Mouse (Mus musculus) spleen, postnatal 36 days (tissue): ENCODE measurements around the gene Pyy.
A peak's percentile ranks its signal among the peaks of the same experiment; 100 is the strongest.

Source experiments
- DNase-seq, 2 experiments: peaks; one replicate each; pipeline ENCODE4 v3.0.0; 2022; ENCODE audit warnings: low spot score in 2 of 2, mixed read lengths in 1 of 2

The Pyy gene

DNA sequence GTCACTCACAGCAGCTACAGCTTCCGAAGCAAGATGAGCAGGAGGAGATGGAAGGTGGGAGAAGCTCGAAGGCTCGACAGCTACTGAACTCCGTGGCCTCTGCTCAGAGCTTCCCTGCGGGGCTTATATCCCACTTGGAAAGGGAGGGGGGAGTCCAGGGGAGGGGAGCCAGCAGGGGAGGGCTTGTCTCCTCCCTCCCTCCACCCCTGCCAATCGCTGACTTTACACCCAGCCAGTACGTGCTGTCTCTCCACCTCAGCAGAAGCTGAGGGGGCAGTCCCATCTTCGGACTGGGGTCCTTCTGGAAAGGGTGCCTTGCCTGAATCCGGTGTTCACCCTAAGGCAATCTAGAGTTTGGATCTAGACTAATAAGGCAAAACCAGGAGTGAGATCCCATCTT is at the start of gene Pyy:
Gene Pyy (minus strand): TSS at position 101 of the 400 bp plus-strand sequence.
- no peak for DNase-seq

DNA sequence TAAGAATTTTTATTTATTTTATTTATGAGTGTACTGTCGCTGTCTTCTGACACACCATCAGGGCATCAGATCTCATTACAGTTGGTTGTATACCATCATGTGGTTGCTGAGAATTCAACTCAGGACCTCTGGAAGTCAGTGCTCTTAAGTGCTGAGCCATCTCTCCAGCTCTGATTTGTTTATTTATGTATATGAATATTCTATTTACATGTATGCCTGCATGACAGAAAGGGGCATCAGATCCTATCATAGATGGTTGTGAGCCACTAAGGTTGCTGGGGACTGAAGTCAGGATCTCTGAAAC is 49.1 kb upstream of the Pyy start:
- no peak for DNase-seq

DNA sequence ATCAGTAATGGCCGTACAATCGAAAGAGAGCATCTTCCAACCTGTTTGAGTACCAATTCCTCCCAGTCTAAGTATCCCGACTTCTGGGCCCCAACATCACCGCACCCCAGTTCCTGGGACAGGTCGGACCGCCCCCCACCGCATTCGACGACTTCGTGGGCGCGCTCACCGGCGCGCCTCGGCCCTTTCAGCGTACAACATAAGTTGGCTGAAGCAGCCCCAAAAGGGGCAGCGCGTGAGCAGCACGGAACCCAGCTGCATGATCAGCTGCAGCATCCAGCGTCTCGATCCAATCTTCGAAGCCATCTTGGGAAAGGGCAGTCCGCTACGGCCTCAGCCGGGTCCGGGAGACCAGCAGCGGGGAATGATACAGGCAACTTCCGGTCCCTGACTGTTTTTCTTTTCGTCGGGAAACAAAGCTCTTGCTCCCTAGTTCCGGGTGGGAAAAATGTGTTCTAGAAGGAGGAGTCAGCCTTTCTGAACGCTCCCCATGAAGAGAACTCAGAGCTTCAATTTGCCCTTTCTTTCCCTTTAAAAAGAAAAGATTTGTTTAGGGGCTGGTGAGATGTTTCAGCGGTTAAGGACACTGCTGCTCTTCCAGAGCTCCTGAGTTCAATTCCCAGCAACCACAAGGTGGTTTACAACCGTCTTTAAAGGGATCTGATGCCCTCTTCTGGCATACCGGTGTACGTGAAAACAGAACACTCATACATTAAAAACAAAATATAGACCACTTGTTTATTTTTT is 48.6 kb upstream of the Pyy start, which contains the start of gene Tmem101:
Gene Tmem101 (minus strand): TSS at position 366 of the 747 bp plus-strand sequence.
- DNase-seq = peak; percentile 80 to 86

DNA sequence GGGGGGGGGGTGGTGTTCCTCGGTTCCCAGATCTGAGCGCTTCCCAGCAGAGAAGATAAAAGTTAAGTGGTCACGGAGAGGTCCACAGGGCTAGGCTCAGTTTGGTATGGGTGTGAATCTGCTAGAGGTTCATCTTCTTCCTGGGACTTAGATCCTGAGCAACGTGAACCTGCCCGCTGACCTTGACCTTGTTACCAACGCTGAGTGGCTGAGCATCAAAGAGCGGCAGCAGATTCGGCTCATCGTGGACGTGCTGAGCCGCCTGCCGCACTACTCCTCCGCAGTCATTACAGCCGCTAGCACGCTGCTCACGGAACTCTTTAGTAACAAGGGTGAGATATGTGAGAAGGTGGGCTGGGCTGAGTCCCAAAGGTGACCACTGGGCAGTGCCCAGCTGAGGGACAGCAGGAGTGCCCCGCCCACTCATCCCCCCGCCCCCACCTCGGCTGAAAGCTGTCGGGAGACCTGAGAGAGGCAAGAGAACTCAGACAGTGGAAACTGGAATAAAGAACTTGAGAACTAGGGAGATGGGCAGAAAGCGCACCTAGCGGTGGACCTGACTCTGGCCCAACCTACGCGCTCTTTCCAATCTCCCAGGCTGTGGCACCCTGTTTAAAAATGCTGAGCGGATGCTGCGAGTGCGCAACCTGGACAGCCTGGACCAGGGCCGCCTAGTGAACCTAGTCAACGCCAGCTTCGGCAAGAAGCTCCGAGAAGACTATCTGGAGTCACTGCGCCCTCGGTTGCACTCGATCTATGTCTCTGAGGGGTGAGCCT is 39.8 kb upstream of the Pyy start:
- DNase-seq = no peak

DNA sequence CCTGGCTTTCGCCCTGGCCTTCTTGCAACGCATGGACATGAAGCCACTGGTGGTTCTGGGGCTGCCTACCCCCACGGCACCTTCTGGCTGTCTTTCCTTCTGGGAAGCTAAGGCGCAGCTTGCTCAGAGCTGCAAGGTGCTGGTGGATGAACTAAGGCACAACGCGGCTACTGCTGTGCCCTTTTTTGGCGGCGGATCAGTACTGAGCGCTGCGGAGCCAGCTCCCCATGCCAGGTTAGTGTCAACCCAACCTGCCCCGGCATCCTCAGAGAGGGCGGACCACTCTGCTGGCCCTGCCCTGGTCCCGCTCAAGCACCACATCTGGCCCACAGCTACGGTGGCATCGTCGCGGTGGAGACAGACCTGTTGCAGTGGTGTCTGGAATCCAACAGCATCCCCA is 38.9 kb upstream of the Pyy start:
- DNase-seq = no peak

DNA sequence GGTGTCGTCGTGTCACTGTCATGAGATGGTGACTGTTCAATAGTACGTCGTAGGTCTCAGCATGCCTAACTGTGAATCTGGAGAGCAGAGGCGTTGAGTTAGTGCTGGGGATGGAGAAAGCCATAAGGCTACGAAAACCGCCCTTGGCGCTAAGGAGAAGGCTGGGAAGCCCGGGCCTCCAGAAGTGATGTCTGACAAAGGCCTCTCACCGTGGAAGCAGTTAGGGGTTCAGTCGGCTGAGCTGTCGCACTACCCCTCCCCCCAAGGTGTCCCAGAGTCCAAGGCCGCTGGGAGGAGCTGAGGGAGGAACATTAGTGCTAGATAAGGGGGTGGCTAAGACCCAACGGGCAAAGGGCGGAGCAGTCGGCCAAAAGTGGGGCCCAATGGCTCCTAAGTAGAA is 38.4 kb upstream of the Pyy start:
- no peak for DNase-seq

DNA sequence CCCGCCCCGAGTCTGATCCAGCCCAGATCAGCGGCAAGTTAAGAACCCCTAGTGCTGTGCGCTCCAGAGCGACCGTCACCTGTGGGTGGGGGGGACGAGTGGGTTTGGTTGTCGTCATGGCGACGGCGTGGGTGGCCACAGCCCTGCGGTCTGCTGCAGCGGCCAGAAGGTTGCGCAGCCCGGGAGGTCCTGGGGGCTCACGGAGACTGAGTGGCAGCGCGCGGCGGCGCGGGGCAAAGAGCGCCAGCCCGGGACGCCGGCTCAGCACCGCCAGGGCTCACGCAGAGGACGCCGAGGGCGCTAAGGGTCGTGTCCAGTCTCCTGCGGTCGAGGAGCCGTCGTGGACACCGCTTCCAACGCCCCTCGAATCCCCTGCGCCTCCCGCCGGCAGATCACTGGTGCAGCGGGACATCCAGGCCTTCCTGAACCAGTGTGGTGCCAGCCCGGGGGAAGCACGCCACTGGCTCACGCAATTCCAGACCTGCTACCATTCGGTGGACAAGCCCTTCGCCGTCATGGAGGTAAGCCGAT is 37.9 kb upstream of the Pyy start, which contains the start of gene Nags:
Gene Nags (plus strand): TSS at position 43 of the 531 bp plus-strand sequence.
- no peak for DNase-seq

DNA sequence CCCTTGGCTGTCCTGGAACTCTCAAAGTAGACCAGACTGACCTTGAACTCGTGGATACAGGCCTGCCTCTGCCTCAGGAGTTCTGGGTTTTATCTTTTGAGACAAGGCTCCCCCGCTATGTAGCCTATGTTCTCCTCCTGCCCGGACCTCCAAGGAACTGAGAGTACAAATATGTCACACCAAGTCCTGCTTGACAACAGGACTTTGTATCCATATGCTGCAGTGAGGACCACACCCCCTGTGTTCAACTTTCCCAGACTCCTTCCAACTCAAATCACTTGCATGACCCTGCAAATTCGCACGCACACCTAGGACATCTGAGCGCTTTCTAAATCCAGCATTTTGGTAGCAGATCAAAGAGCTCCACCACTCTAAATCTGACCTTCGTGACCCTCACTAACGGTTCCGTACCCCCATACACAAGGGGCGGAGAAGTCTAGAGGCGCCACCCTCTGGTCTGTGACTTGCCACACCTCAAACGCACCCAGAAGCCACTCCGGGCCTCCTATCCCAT is 37.4 kb upstream of the Pyy start:
- no peak for DNase-seq

DNA sequence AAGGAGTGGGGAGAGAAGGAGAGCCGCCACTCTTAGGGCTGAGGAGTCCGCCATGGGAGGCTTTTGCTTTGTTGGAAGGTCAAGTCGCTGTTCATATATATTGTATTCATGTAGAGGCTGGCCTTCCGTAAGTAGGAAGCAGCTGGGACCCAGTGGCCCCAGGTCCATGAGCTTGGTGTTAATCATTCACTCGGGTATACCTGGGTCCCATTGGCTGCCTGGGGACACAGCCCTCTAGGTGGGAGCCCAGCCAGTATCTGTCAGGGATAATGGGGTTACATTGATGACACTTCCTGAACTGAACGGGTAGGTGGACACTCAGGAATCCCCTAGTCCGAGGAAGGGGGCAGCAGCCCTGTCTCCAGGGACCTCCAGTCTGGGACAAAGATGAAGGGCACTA is 34.7 kb upstream of the Pyy start:
- DNase-seq = no peak

DNA sequence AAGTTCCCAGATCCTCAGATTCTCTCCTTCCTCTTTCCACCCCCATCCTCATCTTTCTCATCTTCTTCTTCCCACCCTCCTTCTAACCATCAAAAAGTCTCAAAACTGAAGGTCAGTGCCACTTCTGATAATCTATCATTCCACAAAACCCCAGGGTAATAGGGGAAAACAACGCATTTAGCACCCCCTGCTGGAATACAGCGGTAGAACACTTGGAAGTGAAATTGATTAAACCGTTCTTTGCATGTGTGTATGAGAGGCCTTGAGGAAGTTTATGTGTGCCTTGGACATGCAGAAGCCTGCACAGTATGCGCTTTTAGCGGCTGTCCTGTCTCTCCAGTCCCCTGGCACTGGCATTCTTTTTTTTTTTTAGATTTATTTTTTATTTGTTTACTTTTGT is 32.9 kb upstream of the Pyy start:
- DNase-seq = peak; percentile 29 to 37

DNA sequence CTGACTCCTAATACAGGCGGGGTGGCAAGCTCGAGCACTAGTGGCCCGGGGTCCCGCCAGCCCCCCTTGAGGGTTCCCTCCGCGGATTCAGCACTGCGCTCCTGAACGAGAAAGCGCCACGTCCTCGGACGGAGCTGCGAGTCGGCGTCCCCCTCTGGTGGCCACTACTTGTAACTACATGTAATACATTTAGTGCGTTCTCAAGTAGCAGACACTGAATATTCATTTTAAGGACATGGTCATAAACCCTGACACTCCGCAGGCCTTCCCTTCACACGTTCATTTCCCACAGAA is 30.8 kb upstream of the Pyy start:
- DNase-seq = peak; percentile 34 to 46

DNA sequence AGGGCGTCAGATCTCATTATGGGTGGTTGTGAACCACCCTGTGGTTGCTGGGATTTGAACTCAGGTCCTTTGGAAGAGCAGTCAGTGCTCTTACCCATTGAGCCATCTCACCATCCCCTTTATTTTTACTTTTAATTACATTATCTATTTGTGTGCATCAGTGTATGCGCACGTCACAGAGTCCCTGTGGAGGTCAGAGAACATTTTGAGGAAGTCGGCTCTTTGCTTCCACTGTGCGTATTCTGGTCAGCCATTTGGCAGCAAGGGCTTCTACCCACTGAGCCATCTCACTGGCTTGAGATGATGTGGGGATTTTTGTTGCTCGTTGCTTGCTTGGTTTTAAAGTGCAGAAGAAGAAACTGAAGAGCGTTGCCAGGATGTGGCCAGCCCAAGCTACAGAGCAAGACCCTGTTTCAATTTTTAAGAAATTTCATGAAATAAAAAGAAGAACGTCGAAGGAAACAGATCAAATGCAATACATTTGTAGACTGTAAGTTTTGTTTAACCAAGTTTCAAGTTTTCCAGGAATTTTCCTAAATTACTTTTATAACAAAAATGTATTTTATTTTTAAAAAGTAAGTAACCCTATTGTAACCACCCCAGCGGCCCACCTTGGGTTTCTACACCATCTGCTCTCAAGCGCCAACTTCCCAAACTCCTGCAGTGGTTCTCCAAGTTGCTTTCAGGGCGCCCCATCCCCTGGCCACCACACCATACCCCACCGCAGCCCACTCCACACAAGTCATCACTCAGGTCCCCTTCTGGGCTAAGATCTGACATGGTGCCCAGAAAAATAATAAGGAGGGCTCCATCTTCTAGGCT is 30.2 kb upstream of the Pyy start:
- DNase-seq = no peak

DNA sequence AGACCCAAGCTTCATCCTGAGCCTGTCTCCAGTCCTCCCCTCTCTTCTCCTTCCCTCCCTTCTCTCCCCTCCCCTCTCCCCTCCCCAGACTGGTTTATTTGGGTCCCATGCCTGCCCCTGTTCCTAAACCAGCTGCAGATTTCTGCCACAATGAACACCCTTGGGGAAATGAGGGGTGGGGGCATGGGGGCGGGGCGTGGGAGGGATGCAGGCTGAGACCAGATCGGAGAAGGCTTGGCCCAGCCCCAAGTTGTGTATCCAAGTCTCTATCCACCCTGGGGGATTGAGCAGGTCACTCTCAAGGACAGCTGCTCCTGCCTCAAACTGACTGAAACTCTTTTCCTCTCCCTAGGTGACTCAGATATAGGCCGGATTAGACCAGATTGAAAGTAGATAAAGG is 26.9 kb upstream of the Pyy start:
- DNase-seq = no peak

DNA sequence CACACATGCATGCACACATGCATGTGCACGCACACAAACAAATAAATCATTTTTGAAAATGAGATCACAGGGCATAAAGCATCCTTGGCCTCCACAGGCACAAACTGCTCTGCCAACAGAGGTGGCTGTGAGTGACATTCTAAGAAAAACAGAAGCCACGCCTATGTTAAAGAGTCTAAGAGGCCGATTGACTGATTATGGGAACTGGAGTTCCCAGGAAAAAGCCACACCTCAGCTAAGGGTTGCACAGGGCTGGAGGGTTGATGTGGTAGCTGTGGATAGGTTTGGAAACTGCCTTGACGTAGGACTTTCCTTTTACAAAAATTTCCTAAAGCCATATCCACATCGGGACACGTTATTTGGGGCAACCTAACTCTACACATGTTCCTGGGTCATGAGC is 9.8 kb upstream of the Pyy start:
- no peak for DNase-seq

DNA sequence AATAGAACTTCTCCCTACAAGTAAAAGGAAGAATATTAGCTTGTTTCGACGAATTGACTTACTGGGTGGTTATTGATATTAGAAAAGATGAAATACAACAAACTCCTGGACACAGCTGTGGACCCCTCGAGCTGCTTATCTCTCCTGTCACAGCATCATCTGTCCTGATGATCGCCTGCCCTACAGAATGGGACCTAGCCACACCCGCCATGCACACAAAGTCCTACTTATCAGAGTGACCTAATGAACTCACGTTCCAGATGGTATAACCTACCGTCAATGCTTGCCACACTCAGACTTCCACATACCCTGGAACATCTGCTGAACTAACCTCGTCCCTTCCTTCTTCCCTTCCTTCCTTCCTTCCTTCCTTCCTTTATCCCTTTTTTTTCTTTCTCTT is 8.6 kb upstream of the Pyy start:
- DNase-seq = no peak

DNA sequence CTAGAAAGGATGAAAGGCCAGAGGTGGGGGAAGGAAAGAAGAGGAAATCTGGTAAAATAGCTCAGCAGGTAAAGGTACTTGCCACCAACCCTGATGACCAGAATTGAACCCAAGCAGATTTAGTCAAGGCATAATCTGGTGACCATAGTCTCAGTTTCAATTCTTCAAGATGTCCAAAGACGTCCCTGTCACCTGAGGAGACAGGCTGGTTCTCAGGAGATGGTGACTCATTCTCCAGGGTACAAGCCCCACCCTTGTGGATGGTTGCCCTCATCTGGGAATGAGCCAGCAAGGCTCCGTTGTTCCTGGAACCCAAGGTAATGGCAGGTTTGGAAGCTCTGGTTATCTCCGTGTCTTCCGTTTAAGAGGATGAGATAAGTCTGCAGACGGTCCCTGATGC is 3.9 kb upstream of the Pyy start:
- no peak for DNase-seq

DNA sequence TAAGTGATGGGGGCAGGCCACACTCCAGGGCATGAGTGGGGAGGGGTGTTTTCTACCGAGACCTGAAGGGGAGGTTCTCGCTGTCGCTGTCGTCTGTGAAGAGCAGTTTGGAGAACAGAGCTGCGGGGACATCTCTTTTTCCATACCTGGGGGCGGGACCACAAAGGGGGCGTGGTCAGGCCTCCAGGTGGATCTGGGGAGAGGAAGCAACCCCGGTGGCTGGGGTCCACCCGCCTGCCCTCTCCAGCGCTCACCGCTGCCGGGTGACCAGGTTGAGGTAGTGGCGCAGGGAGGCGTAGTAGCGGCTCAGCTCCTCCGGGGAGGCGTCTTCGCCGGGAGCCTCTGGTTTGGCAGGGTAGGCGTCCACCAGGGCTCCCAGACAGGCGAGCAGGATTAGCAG is 721 bp downstream of the Pyy start:
- DNase-seq = no peak

DNA sequence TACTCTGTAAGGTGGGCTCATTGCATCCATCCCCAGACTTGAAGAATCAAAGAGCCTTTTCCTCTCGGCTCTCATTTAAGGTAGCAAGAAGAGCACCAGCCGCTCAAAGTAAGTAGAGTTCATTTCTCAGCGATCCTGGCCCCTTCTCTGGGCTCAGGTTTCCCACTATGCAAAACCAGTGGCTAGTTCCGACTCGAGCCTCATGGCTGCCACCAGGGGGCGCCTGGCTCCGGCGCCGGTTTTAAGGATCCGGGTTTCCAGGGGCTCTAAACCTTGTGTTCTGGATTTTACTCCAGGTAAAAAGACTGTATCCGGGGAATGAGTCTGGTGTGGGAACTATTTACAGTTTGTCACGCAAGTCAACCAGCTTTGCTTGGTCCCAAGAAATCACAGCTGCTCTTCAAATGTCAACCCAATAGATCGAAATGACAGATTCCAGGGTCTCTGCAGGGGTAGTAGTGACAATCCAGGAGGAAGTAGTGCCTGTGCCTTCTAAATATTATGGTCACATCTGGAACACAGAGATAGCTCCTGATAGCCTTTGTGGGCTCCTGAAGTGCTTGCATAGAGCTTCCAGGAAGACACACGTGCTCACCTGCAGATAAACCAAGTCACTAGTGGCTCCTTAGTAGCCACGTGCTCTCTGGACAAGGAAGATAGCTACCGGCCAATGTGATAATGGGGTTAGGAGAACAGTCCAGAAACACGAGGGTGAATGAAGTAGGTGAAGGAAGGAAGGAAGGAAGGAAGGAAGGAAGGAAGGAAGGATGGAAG is 5.0 kb downstream of the Pyy start:
- DNase-seq = peak in 1 of 2 experiments; percentile 18

DNA sequence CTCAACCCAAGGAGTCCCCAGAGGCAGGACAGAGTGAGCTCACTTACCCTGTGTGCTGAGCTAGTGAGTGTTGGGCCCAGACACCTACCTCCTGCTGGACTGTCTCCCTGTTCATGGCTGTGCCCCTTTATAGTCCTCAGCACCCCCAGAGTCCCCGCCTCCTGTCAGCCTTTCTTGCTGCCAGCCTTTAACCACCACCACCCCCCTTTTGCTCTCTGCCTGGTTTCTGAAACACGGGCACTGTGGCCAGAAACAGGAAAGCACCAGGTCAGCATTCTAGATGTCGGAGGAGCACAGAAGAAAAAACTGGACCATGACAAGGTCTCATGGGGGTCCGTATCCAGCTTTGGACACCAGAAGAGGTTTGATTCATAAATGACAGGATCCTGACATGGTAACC is 6.4 kb downstream of the Pyy start, which contains the start of gene Ppy:
Gene Ppy (minus strand): TSS at position 101 of the 400 bp plus-strand sequence.
- no peak for DNase-seq

DNA sequence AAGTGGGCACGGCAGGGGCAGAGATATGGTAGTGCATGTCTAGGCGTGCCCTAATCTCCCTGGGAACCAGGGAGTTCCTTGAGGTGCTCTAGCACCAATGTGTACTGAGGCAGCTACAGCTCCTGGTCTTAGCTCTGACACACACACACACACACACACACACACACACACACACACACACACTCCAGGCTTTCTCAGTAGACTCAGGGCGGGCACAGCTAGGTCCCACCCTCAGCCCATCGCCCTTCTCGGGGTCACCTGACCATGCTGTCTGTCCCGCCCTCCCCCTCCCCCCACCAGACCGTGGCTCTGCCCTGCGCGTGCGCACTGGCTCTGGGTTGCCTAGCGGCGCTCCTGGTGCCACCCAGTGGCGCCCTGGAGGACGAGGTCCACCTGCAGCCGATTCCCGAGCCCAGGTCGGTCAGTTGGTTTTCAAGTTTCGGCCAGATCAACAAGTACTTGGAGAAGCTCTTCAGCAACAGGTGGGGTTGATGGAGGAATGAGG is 10.7 kb downstream of the Pyy start:
- DNase-seq = peak; percentile 24 to 38

DNA sequence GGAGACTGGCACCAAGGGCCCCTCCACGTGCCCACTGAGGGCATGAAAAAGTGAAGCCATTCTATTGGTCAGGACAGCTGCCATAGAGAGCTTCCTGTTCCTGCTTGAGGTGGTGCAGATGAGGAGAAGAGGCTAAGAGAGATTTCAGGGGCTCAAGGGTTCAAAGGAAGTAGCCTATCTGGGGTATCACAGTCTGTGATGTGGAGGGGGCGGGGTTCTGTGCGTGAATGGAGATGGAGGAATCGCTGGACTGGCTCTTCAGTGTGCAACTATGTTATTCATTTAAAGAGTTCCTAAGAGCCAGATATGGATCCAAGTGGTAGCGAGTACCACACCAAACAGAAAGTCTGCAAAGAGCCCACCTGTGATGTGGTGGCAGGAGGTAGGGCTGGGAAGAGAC is 11.2 kb downstream of the Pyy start:
- no peak for DNase-seq
